Mouse (Mus musculus) gastrocnemius, postnatal 10 days (tissue): ENCODE data around the gene Ddx3x. TPM values are rescaled to one million over a fixed set of nuclear protein-coding genes. Genes with fewer than 3 reads are reported as not detected.
A peak's percentile ranks its signal among the peaks of the same experiment; 100 is the strongest.
"Not testable (repeated sequence)": the region's sequence is repeated elsewhere in the genome, so short reads cannot be mapped to it uniquely, and the experiment has no call there.

ENCODE experiments used
- DNase-seq: peaks from one replicate; pipeline ENCODE4 v3.0.0; 2021; ENCODE audit warnings: mixed read lengths
- total RNA-seq, 2 experiments: library from RNA; stranded (reverse); gene quantifications; 2 replicates each; pipeline ENCODE4 v1.2.3; 2021

Ddx3x gene
- total RNA-seq, 2 experiments from 2014 or later, result 102 to 147 TPM

- peak; percentile 64 for DNase-seq
Measured at GRCm38 (mm10) chrX:13281329-13282088, 739 bp downstream of the Ddx3x start.

GRCm38 (mm10) chrX:13282089-13282850 lies 1.5 kb downstream of the Ddx3x start:
- DNase-seq, result no peak

- DNase-seq, result no peak
Measured at GRCm38 (mm10) chrX:13285772-13286171, 5.0 kb downstream of the Ddx3x start.

GRCm38 (mm10) chrX:13294505-13295228 lies 13.9 kb downstream of the Ddx3x start:
- DNase-seq, result no peak

GRCm38 (mm10) chrX:13295229-13295571 lies 14.4 kb downstream of the Ddx3x start:
- no peak for DNase-seq

GRCm38 (mm10) chrX:13296241-13296640 lies 15.5 kb downstream of the Ddx3x start:
- DNase-seq, result not testable (repeated sequence)

- DNase-seq, result no peak
Measured at GRCm38 (mm10) chrX:13306190-13306589, 25.4 kb downstream of the Ddx3x start.

- no peak for DNase-seq
Measured at GRCm38 (mm10) chrX:13311396-13311795, 30.6 kb downstream of the Ddx3x start.

- no peak for DNase-seq
Measured at GRCm38 (mm10) chrX:13329611-13330010, 48.8 kb downstream of the Ddx3x start.

Other genes with a start within 250 kb of the Ddx3x start
- 100 to 1,000 TPM; 147 to 155 TPM for gene Usp9x, start 209.5 kb upstream of the Ddx3x start, total RNA-seq
- under 1 TPM; 0.07 to 0.16 TPM for gene Nyx, start 185.1 kb downstream of the Ddx3x start, total RNA-seq